Mouse (Mus musculus) heart, adult 2 months (tissue): ENCODE data around the gene Bst2. TPM values are rescaled to one million over a fixed set of nuclear protein-coding genes. Genes with fewer than 3 reads are reported as not detected.

Experiments used
- DNase-seq, 2 experiments: peaks; one replicate each; pipeline ENCODE4 v3.0.0; 2021
- H3K27ac ChIP-seq: fragments of 200-600 bp; 2 replicates; pipeline ENCODE4 v1.8.1; 2022
- H3K27me3 ChIP-seq: fragments of 200-500 bp; 2 replicates; pipeline ENCODE4 v1.6.1; 2012; ENCODE audit warnings: mild to moderate bottlenecking, low read length, inconsistent platforms, mixed read lengths; ENCODE audit not compliant: control insufficient read depth, insufficient read depth
- H3K36me3 ChIP-seq: fragments of 200-500 bp; 2 replicates; pipeline ENCODE4 v1.6.1; 2012; ENCODE audit warnings: low read length, inconsistent platforms; ENCODE audit not compliant: control insufficient read depth, insufficient read depth
- H3K4me1 ChIP-seq: fragments of 200-500 bp; 2 replicates; pipeline ENCODE4 v1.6.1; 2011; ENCODE audit warnings: low read length; ENCODE audit not compliant: control insufficient read depth, insufficient read depth
- H3K4me3 ChIP-seq: fragments of 200-600 bp; 2 replicates; pipeline ENCODE4 v1.8.1; 2022
- H3K79me2 ChIP-seq: fragments of 200-500 bp; replicated peaks from 2 replicates; pipeline ENCODE4 v1.6.1; 2012; ENCODE audit warnings: mild to moderate bottlenecking, inconsistent platforms, low read length, moderate library complexity, mixed read lengths; ENCODE audit not compliant: control insufficient read depth, insufficient read depth
- H3K9ac ChIP-seq: fragments of 200-500 bp; 2 replicates; pipeline ENCODE4 v1.6.1; 2012; ENCODE audit warnings: low read depth, mild to moderate bottlenecking, control low read depth, inconsistent platforms, low read length, mixed read lengths
- CTCF ChIP-seq: fragments of 200-600 bp; IDR thresholded peaks from 2 replicates; pipeline ENCODE4 v1.8.1; 2022; ENCODE audit warnings: antibody characterized with exemption, mild to moderate bottlenecking, moderate library complexity
- EP300 ChIP-seq: fragments of 200-500 bp; IDR thresholded peaks from 2 replicates; pipeline ENCODE4 v1.6.1; 2011; ENCODE audit warnings: low read depth, low read length, control low read depth; ENCODE audit not compliant: insufficient read depth
- POLR2A ChIP-seq: fragments of 200-500 bp; IDR thresholded peaks from 2 replicates; pipeline ENCODE4 v1.6.1; 2011; ENCODE audit warnings: mild to moderate bottlenecking, low read depth, low read length, control low read depth; ENCODE audit not compliant: insufficient read depth
- WGBS: fragments of 180-500 bp; shearing (Covaris S2); methylation state at CpG from one replicate; pipeline ENCODE4 v1.1.7; 2018; 5-methylcytosine and 5-hydroxymethylcytosine counted together
- intact Hi-C: fragments of 180-260 bp; cut with DNase I; formaldehyde crosslinking; loops from one replicate; pipeline ENCODE4 v1.15.1; 2025
- polyA plus RNA-seq: library from polyadenylated mRNA; depleted of rRNA; stranded (reverse); fragments of >200 nt; gene quantifications from 2 replicates; pipeline ENCODE4 v1.2.3, GENCODE M21; 2012
- total RNA-seq, 2 experiments: library from RNA; stranded (reverse); gene quantifications; 2 replicates each; pipeline ENCODE4 v1.2.3; 2021

Bst2 gene
- total and polyA plus RNA-seq, 3 experiments: 17.4 to 85.9 (median 18.1) TPM

GRCm38 (mm10) chr8:71497881-71498501 lies 39.3 kb downstream of the Bst2 start:
- peak; percentile 66 to 72 for DNase-seq
- H3K9ac ChIP-seq: no peak overlapping the region

DNA sequence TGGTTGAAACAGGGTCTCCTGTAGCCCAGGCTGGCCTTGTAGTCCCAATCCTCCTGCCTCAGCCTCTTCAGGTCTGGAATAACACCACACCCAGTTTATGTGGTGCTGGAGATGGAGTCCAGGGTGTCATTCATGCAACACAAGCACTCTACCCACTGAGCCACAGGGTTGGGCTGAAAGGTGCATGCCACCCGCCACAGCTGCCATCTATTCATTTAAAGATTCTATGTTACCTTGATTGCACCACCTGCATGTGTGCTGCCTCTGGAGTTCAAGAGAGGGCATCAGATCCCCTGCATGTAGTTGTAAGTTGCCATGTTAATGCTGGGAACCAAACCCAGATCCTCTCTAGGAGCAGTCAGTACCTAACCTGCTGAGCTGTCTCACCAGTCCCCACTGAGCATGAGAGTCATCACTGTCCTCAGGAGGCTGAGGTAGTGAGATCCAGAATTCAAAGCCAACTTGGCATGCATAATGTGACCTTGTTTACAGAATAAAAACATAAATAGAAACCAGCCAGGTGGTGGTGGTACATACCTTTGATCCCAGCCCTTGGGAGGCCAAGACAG lies 40.1 kb downstream of the Bst2 start:
- intact Hi-C loops: loop anchor here (1.0 to 5.0 kb wide), 2 partner anchors 10 to 95 kb away; partner anchors contain the start of gene Pgls
- TF ChIP-seq EP300 (no peak), POLR2A (no peak), CTCF (no peak)
- DNase-seq: no peak
- Histone ChIP-seq H3K27ac (peak overlapping the region; percentile 85), H3K36me3 (peaks cover 2% of the 10 kb centered on the region; the same call in 1 of the 2 replicates), H3K27me3 (no peaks in the 10 kb centered on the region), H3K4me1 (peaks cover 29% of the 10 kb centered on the region), H3K79me2 (no peaks in the 10 kb centered on the region), H3K4me3 (no peak overlapping the region), H3K9ac (no peak overlapping the region)
- 89% methylated on average over 1 of the region's 1 CpGs for WGBS

More at GRCm38 (mm10) chr8:71497881-71498501, 39.3 kb downstream of the Bst2 start:
- H3K4me3 ChIP-seq: no peak overlapping the region
- peaks cover 2% of the 10 kb centered on the region; the same call in 1 of the 2 replicates for H3K36me3 ChIP-seq
- intact Hi-C loops: loop anchor here (1.0 to 5.0 kb wide), 2 partner anchors 9 to 94 kb away; partner anchors contain the start of gene Pgls
- WGBS: 33% methylated on average over 15 of the region's 15 CpGs
- H3K4me1 ChIP-seq: peaks cover 29% of the 10 kb centered on the region
- 0 out of 2 replicates have a peak, but pooled peaks have one; percentile 46 for TF ChIP-seq EP300
- no peak for TF ChIP-seq POLR2A
- 0 out of 2 replicates have a peak, but pooled peaks have one; percentile 13 for TF ChIP-seq CTCF
- peak overlapping the region; percentile 85 for H3K27ac ChIP-seq
- no peaks in the 10 kb centered on the region for H3K79me2 ChIP-seq
- H3K27me3 ChIP-seq: no peaks in the 10 kb centered on the region

- H3K9ac ChIP-seq: no peak overlapping the region
These were observed 40.8 kb downstream of the Bst2 start for GRCm38 (mm10) chr8:71496481-71496880.

DNA sequence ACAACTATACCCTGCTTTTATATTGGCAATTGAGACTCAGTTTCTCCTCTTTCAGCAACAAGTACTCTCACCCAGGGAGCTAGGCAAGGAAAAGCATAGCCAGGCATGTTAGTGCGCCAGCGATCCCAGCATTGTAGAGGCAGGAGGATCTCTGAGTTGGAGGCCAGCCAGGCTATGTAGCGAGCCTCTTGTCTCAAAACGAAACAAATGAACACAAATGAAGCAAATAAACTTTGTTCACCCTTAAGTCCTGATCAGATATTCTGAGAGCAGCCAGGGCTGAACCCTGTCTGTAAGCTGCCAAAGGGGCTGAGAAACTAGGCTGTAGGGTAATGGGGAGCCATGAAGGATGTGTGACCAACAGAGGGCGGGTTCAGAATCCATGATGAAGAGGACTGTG lies 41.4 kb downstream of the Bst2 start:
- H3K4me3 ChIP-seq: no peak overlapping the region
- DNase-seq: no peak
- WGBS: 57% methylated on average over 5 of the region's 5 CpGs

More at GRCm38 (mm10) chr8:71496481-71496880, 40.8 kb downstream of the Bst2 start:
- TF ChIP-seq EP300 (peak; percentile 70; the same call in 1 of the 2 replicates), POLR2A (no peak), CTCF (peak; percentile 69)
- no peaks in the 10 kb centered on the region for H3K79me2 ChIP-seq
- 3% methylated on average over 11 of the region's 11 CpGs for WGBS
- H3K27ac ChIP-seq: peak overlapping the region; percentile 85
- peaks cover 29% of the 10 kb centered on the region for H3K4me1 ChIP-seq
- peak; percentile 94 for DNase-seq
- intact Hi-C loops: loop anchor here (5.0 kb wide), 1 partner anchor 96 kb away; the partner anchor contains the start of gene Pgls
- peaks cover 2% of the 10 kb centered on the region; the same call in 1 of the 2 replicates for H3K36me3 ChIP-seq
- no peak overlapping the region; the same call in 1 of the 2 replicates for H3K4me3 ChIP-seq
- no peaks in the 10 kb centered on the region for H3K27me3 ChIP-seq

GRCm38 (mm10) chr8:71495039-71495438 lies 42.2 kb downstream of the Bst2 start:
- Histone ChIP-seq H3K9ac (no peak overlapping the region), H3K36me3 (peaks cover 2% of the 10 kb centered on the region; the same call in 1 of the 2 replicates), H3K4me1 (peaks cover 29% of the 10 kb centered on the region), H3K4me3 (0 out of 2 replicates have a peak overlapping the region, but pooled peaks have one; percentile 34), H3K79me2 (no peaks in the 10 kb centered on the region), H3K27ac (peak overlapping the region; percentile 85), H3K27me3 (no peaks in the 10 kb centered on the region)
- WGBS: 5% methylated on average over 16 of the region's 16 CpGs
- TF ChIP-seq CTCF (peak; percentile 81), POLR2A (no peak), EP300 (peak; percentile 57; the same call in 1 of the 2 replicates)
- DNase-seq: peak; percentile 88 to 91
- intact Hi-C loops: loop anchor here (1.0 to 5.0 kb wide), 2 partner anchors 26 to 97 kb away; partner anchors contain the start of gene Pgls

More for the DNA sequence above, 41.4 kb downstream of the Bst2 start:
- H3K79me2 ChIP-seq: no peaks in the 10 kb centered on the region
- TF ChIP-seq CTCF (no peak), POLR2A (no peak), EP300 (no peak)
- intact Hi-C loops: loop anchor here (1.0 to 5.0 kb wide), 2 partner anchors 25 to 96 kb away; partner anchors contain the start of gene Pgls
- no peaks in the 10 kb centered on the region for H3K27me3 ChIP-seq
- peak overlapping the region; percentile 85 for H3K27ac ChIP-seq
- H3K4me1 ChIP-seq: peaks cover 29% of the 10 kb centered on the region
- H3K36me3 ChIP-seq: peaks cover 2% of the 10 kb centered on the region; the same call in 1 of the 2 replicates
- no peak overlapping the region for H3K9ac ChIP-seq
